Mouse (Mus musculus) MEL (cell line): ENCODE measurements around the gene Nop10.

ENCODE experiments used
- CTCF ChIP-seq, 3 experiments: IDR thresholded peaks in 2 of 3; conservative IDR thresholded peaks in 1 of 3; 2 replicates each; pipeline ENCODE4 v1.5.1; 2011 to 2012; ENCODE audit warnings: low read length in 3 of 3, low read depth in 2 of 3, mild to moderate bottlenecking in 2 of 3, improper control_type of control experiment in 1 of 3, inconsistent platforms in 1 of 3, mixed read lengths in 1 of 3, moderate library complexity in 1 of 3; ENCODE audit not compliant: control insufficient read depth in 1 of 3, insufficient read depth in 1 of 3, poor library complexity in 1 of 3, severe bottlenecking in 1 of 3
- E2F4 ChIP-seq: IDR thresholded peaks from 2 replicates; pipeline ENCODE4 v1.6.1; 2011; ENCODE audit warnings: low read depth, low read length, improper control_type of control experiment, borderline replicate concordance
- KAT2A ChIP-seq: conservative IDR thresholded peaks from 2 replicates; pipeline ENCODE4 v1.6.1; 2012; ENCODE audit warnings: low read depth, low read length, improper control_type of control experiment, inconsistent platforms
- MAX ChIP-seq: IDR thresholded peaks from 2 replicates; pipeline ENCODE4 v1.6.1; 2011; ENCODE audit warnings: low read length, improper control_type of control experiment
- POLR2A ChIP-seq, 2 experiments: IDR thresholded peaks; 2 replicates each; pipeline ENCODE4 v1.6.1; 2011 to 2012; ENCODE audit warnings: low read length in 2 of 2, mild to moderate bottlenecking in 2 of 2, control low read depth in 1 of 2, improper control_type of control experiment in 1 of 2, low read depth in 1 of 2, moderate library complexity in 1 of 2; ENCODE audit not compliant: control insufficient read depth in 1 of 2, insufficient read depth in 1 of 2, poor library complexity in 1 of 2
- UBTF ChIP-seq: IDR thresholded peaks from 2 replicates; pipeline ENCODE4 v1.6.1; 2012; ENCODE audit warnings: low read depth, mild to moderate bottlenecking, inconsistent platforms, low read length, improper control_type of control experiment, moderate library complexity, borderline replicate concordance; ENCODE audit not compliant: insufficient read depth
- USF1 ChIP-seq: IDR thresholded peaks from 2 replicates; pipeline ENCODE4 v1.6.1; 2014; ENCODE audit warnings: low read depth, mild to moderate bottlenecking, inconsistent platforms, low read length, improper control_type of control experiment, moderate library complexity
- ZC3H11A ChIP-seq: IDR thresholded peaks from 2 replicates; pipeline ENCODE4 v1.6.1; 2012; ENCODE audit warnings: low read depth, mild to moderate bottlenecking, inconsistent platforms, low read length, improper control_type of control experiment
- ZMIZ1 ChIP-seq: IDR thresholded peaks from 2 replicates; pipeline ENCODE4 v1.6.1; 2012; ENCODE audit warnings: low read depth, mild to moderate bottlenecking, inconsistent platforms, low read length, improper control_type of control experiment, moderate library complexity

DNA sequence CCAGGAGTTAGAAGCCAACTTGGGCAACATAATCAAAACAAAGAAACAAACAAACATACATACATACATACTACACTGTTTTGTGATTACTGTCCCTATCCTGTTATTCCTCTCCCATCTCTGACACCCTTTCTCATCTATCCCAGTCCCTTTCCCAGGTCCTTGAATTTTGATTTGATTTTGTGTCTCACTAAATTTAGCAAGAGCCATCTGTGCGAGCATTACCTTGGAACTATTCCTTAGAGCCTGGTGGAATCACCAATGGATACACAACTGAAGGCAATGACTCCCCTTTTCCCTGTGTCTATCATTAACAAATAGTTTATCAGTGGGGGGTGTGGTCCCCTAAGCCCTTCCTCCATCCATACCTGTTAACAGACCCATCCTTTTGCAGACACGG lies 31.1 kb downstream of the Nop10 start:
- TF ChIP-seq ZMIZ1 = no peak
- TF ChIP-seq CTCF (IDR thresholded peaks at IDR 0.05 in 2 of 3, conservative IDR thresholded peaks at IDR 0.05 in 1 of 3; ENCODE audit: control insufficient read depth in 1 of 3, insufficient read depth in 1 of 3, low read depth in 2 of 3, low read length in 3 of 3, poor library complexity in 1 of 3, severe bottlenecking in 1 of 3) = no peak
- TF ChIP-seq ZC3H11A = no peak
- TF ChIP-seq UBTF = no peak
- TF ChIP-seq POLR2A (IDR thresholded peaks at IDR 0.05; ENCODE audit: control insufficient read depth in 1 of 2, insufficient read depth in 1 of 2, low read depth in 1 of 2, low read length in 2 of 2, poor library complexity in 1 of 2) = no peak
- no peak for TF ChIP-seq USF1
- TF ChIP-seq E2F4 = no peak
- TF ChIP-seq KAT2A = no peak
- TF ChIP-seq MAX = no peak
